Mouse (Mus musculus): Measurements from ENCODE around the gene Prdm1. TPM values are rescaled to one million over a fixed set of nuclear protein-coding genes. Genes with fewer than 3 reads are reported as not detected.

The Prdm1 gene
- polyA plus RNA-seq, 2 experiments = 0.12 to 0.13 TPM

- H3K4me2 ChIP-seq (ENCODE audit: low read depth) = no peak overlapping the region
- DNase-seq (ENCODE audit: low read depth in 3 of 3, low spot score in 3 of 3) = no peak
- H3K36me3 ChIP-seq (replicated peaks; ENCODE audit: control insufficient read depth, insufficient read depth, low read depth) = no peaks in the 10 kb centered on the region
- no peak for ATAC-seq (ENCODE audit: insufficient read depth)
- H3K4me3 ChIP-seq (ENCODE audit: insufficient read depth in 1 of 2, low read depth in 2 of 2, low read length in 2 of 2) = no peak overlapping the region
- no peak overlapping the region for H3K9ac ChIP-seq (replicated peaks)
- H3K9me3 ChIP-seq (ENCODE audit: control insufficient read depth, low read length) = no peaks in the 10 kb centered on the region
- TF ChIP-seq CTCF (IDR thresholded peaks at IDR 0.05; ENCODE audit: low read depth) (no peak), EP300 (IDR thresholded peaks at IDR 0.05; ENCODE audit: low read depth) (no peak)
- 34% methylated on average over 7 of the region's 7 CpGs for WGBS (ENCODE audit: insufficient replicate concordance)
- H3K4me1 ChIP-seq (replicated peaks; ENCODE audit: control insufficient read depth in 2 of 2, insufficient read depth in 2 of 2, low read length in 1 of 2) = no peaks in the 10 kb centered on the region
- no peak overlapping the region for H3K27ac ChIP-seq
- no peaks in the 10 kb centered on the region for H3K27me3 ChIP-seq (ENCODE audit: control insufficient read depth, insufficient read depth, low read length)
Observed at GRCm38 (mm10) chr10:44403415-44403814, 124.9 kb downstream of the Prdm1 start.

GRCm38 (mm10) chr10:44401600-44401999 lies 126.7 kb downstream of the Prdm1 start:
- H3K36me3 ChIP-seq (replicated peaks; ENCODE audit: control insufficient read depth, insufficient read depth, low read depth) = no peaks in the 10 kb centered on the region
- H3K4me3 ChIP-seq (ENCODE audit: insufficient read depth in 1 of 2, low read depth in 2 of 2, low read length in 2 of 2) = no peak overlapping the region
- no peak overlapping the region for H3K9ac ChIP-seq (replicated peaks)
- H3K27ac ChIP-seq = no peak overlapping the region
- no peak for DNase-seq (ENCODE audit: low read depth in 3 of 3, low spot score in 3 of 3)
- no peak for ATAC-seq (ENCODE audit: insufficient read depth)
- no peak overlapping the region for H3K4me2 ChIP-seq (ENCODE audit: low read depth)
- H3K4me1 ChIP-seq (replicated peaks; ENCODE audit: control insufficient read depth in 2 of 2, insufficient read depth in 2 of 2, low read length in 1 of 2) = no peaks in the 10 kb centered on the region
- TF ChIP-seq EP300 (IDR thresholded peaks at IDR 0.05; ENCODE audit: low read depth) (no peak), CTCF (IDR thresholded peaks at IDR 0.05; ENCODE audit: low read depth) (no peak)
- H3K27me3 ChIP-seq (ENCODE audit: control insufficient read depth, insufficient read depth, low read length) = no peaks in the 10 kb centered on the region
- 72% methylated on average over 10 of the region's 10 CpGs for WGBS (ENCODE audit: insufficient replicate concordance)
- no peaks in the 10 kb centered on the region for H3K9me3 ChIP-seq (ENCODE audit: control insufficient read depth, low read length)

- 65% methylated on average over 13 of the region's 13 CpGs for WGBS (ENCODE audit: insufficient replicate concordance)
- TF ChIP-seq CTCF (IDR thresholded peaks at IDR 0.05; ENCODE audit: low read depth) = no peak
- TF ChIP-seq EP300 (IDR thresholded peaks at IDR 0.05; ENCODE audit: low read depth) = no peak
Observed at GRCm38 (mm10) chr10:44400602-44401001, 127.7 kb downstream of the Prdm1 start.

GRCm38 (mm10) chr10:44400119-44400518 lies 128.2 kb downstream of the Prdm1 start:
- DNase-seq (ENCODE audit: low read depth in 3 of 3, low spot score in 3 of 3) (no peak), ATAC-seq (ENCODE audit: insufficient read depth) (no peak)
- Histone ChIP-seq H3K9me3 (ENCODE audit: control insufficient read depth, low read length) (no peaks in the 10 kb centered on the region), H3K4me3 (ENCODE audit: insufficient read depth in 1 of 2, low read depth in 2 of 2, low read length in 2 of 2) (no peak overlapping the region), H3K9ac (replicated peaks) (no peak overlapping the region), H3K4me1 (replicated peaks; ENCODE audit: control insufficient read depth in 2 of 2, insufficient read depth in 2 of 2, low read length in 1 of 2) (no peaks in the 10 kb centered on the region), H3K27me3 (ENCODE audit: control insufficient read depth, insufficient read depth, low read length) (no peaks in the 10 kb centered on the region), H3K27ac (no peak overlapping the region), H3K4me2 (ENCODE audit: low read depth) (no peak overlapping the region), H3K36me3 (replicated peaks; ENCODE audit: control insufficient read depth, insufficient read depth, low read depth) (no peaks in the 10 kb centered on the region)
- WGBS (ENCODE audit: insufficient replicate concordance) = 53% methylated on average over 3 of the region's 3 CpGs
- no peak for TF ChIP-seq EP300 (IDR thresholded peaks at IDR 0.05; ENCODE audit: low read depth)
- TF ChIP-seq CTCF (IDR thresholded peaks at IDR 0.05; ENCODE audit: low read depth) = no peak

More at GRCm38 (mm10) chr10:44400602-44401001, 127.7 kb downstream of the Prdm1 start:
- no peak overlapping the region for H3K4me3 ChIP-seq (ENCODE audit: insufficient read depth in 1 of 2, low read depth in 2 of 2, low read length in 2 of 2)
- DNase-seq (ENCODE audit: low read depth in 3 of 3, low spot score in 3 of 3) = no peak
- ATAC-seq (ENCODE audit: insufficient read depth) = no peak
- no peaks in the 10 kb centered on the region for H3K27me3 ChIP-seq (ENCODE audit: control insufficient read depth, insufficient read depth, low read length)
- no peaks in the 10 kb centered on the region for H3K4me1 ChIP-seq (replicated peaks; ENCODE audit: control insufficient read depth in 2 of 2, insufficient read depth in 2 of 2, low read length in 1 of 2)
- H3K9ac ChIP-seq (replicated peaks) = no peak overlapping the region
- no peak overlapping the region for H3K27ac ChIP-seq
- H3K9me3 ChIP-seq (ENCODE audit: control insufficient read depth, low read length) = no peaks in the 10 kb centered on the region
- H3K36me3 ChIP-seq (replicated peaks; ENCODE audit: control insufficient read depth, insufficient read depth, low read depth) = no peaks in the 10 kb centered on the region
- no peak overlapping the region for H3K4me2 ChIP-seq (ENCODE audit: low read depth)

GRCm38 (mm10) chr10:44392855-44393254 lies 135.4 kb downstream of the Prdm1 start:
- WGBS (ENCODE audit: insufficient replicate concordance) = 76% methylated on average over 8 of the region's 8 CpGs
- no peak for ATAC-seq (ENCODE audit: insufficient read depth)
- no peak for TF ChIP-seq EP300 (IDR thresholded peaks at IDR 0.05; ENCODE audit: low read depth)
- TF ChIP-seq CTCF (IDR thresholded peaks at IDR 0.05; ENCODE audit: low read depth) = no peak
- H3K9ac ChIP-seq (replicated peaks) = no peak overlapping the region
- no peak overlapping the region for H3K4me3 ChIP-seq (ENCODE audit: insufficient read depth in 1 of 2, low read depth in 2 of 2, low read length in 2 of 2)
- peaks cover 0 to 4% of the 10 kb centered on the region in 2 experiments; a peak in 2 of 4 replicates for H3K4me1 ChIP-seq (replicated peaks; ENCODE audit: control insufficient read depth in 2 of 2, insufficient read depth in 2 of 2, low read length in 1 of 2)
- H3K9me3 ChIP-seq (ENCODE audit: control insufficient read depth, low read length) = no peaks in the 10 kb centered on the region
- no peaks in the 10 kb centered on the region for H3K27me3 ChIP-seq (ENCODE audit: control insufficient read depth, insufficient read depth, low read length)
- H3K27ac ChIP-seq = no peak overlapping the region
- H3K4me2 ChIP-seq (ENCODE audit: low read depth) = no peak overlapping the region
- DNase-seq (ENCODE audit: low read depth in 3 of 3, low spot score in 3 of 3) = no peak
- no peaks in the 10 kb centered on the region for H3K36me3 ChIP-seq (replicated peaks; ENCODE audit: control insufficient read depth, insufficient read depth, low read depth)

All from liver, embryonic 14.5 days (tissue).